Mouse (Mus musculus): ENCODE data around the gene Emilin1. TPM values are rescaled to one million over a fixed set of nuclear protein-coding genes. Genes with fewer than 3 reads are reported as not detected.

The Emilin1 gene
- polyA plus RNA-seq, 1 experiment from 2014 or later: 61.8 TPM

Other genes with a start within 250 kb of the Emilin1 start
- gene Cenpa, start 246.6 kb upstream of the Emilin1 start, polyA plus RNA-seq (2016; fragmentation: Nextera tagmentation; extraction: Ambion mirVana): 413 and 444 TPM in 2 replicates
- gene Dpysl5, start 201.8 kb upstream of the Emilin1 start, polyA plus RNA-seq (2016; fragmentation: Nextera tagmentation; extraction: Ambion mirVana): 90.7 and 126 TPM in 2 replicates
- gene Mapre3, start 98.8 kb upstream of the Emilin1 start, polyA plus RNA-seq (2016; fragmentation: Nextera tagmentation; extraction: Ambion mirVana): 22.9 and 38.2 TPM in 2 replicates
- gene Tmem214, start 45.4 kb upstream of the Emilin1 start, polyA plus RNA-seq (2016; fragmentation: Nextera tagmentation; extraction: Ambion mirVana): 63.3 and 63.6 TPM in 2 replicates
- 17.4 and 20.1 TPM in 2 replicates for gene Agbl5, start 24.7 kb upstream of the Emilin1 start, polyA plus RNA-seq (2016; fragmentation: Nextera tagmentation; extraction: Ambion mirVana)
- gene Ost4, start 5.6 kb upstream of the Emilin1 start, polyA plus RNA-seq (2016; fragmentation: Nextera tagmentation; extraction: Ambion mirVana): 380 and 415 TPM in 2 replicates
- 7.5 and 9.7 TPM in 2 replicates for gene Khk, start 8.0 kb downstream of the Emilin1 start, polyA plus RNA-seq (2016; fragmentation: Nextera tagmentation; extraction: Ambion mirVana)
- 4.9 and 5.8 TPM in 2 replicates for gene Cgref1, start 32.2 kb downstream of the Emilin1 start, polyA plus RNA-seq (2016; fragmentation: Nextera tagmentation; extraction: Ambion mirVana)
- 138 and 149 TPM in 2 replicates for gene Preb, start 47.0 kb downstream of the Emilin1 start, polyA plus RNA-seq (2016; fragmentation: Nextera tagmentation; extraction: Ambion mirVana)
- 0.02 TPM in 1 of 2 replicates, not detected in the other for gene Tcf23, start 55.3 kb downstream of the Emilin1 start, polyA plus RNA-seq (2016; fragmentation: Nextera tagmentation; extraction: Ambion mirVana)
- gene Atraid, start 134.9 kb downstream of the Emilin1 start, polyA plus RNA-seq (2016; fragmentation: Nextera tagmentation; extraction: Ambion mirVana): 80.5 and 99.6 TPM in 2 replicates
- 10.6 and 11.4 TPM in 2 replicates for gene Slc5a6, start 135.5 kb downstream of the Emilin1 start, polyA plus RNA-seq (2016; fragmentation: Nextera tagmentation; extraction: Ambion mirVana)
- gene Cad, start 141.4 kb downstream of the Emilin1 start, polyA plus RNA-seq (2016; fragmentation: Nextera tagmentation; extraction: Ambion mirVana): 52.4 and 53.3 TPM in 2 replicates
- gene Dnajc5g, start 192.9 kb downstream of the Emilin1 start, polyA plus RNA-seq (2016; fragmentation: Nextera tagmentation; extraction: Ambion mirVana): not detected in 2 replicates
- 1.5 and 7.1 TPM in 2 replicates for gene Slc30a3, start 194.8 kb downstream of the Emilin1 start, polyA plus RNA-seq (2016; fragmentation: Nextera tagmentation; extraction: Ambion mirVana)
- gene Trim54, start 203.3 kb downstream of the Emilin1 start, polyA plus RNA-seq (2016; fragmentation: Nextera tagmentation; extraction: Ambion mirVana): not detected in 2 replicates
- not detected in 2 replicates for gene Ucn, start 225.4 kb downstream of the Emilin1 start, polyA plus RNA-seq (2016; fragmentation: Nextera tagmentation; extraction: Ambion mirVana)
- gene Mpv17, start 240.8 kb downstream of the Emilin1 start, polyA plus RNA-seq (2016; fragmentation: Nextera tagmentation; extraction: Ambion mirVana): 58.7 and 64.5 TPM in 2 replicates

Data from midbrain, embryonic 10.5 days (tissue).